Mouse (Mus musculus) WW6 (cell line): ENCODE measurements around the gene Tbc1d13.
"Not testable (repeated sequence)": the region's sequence is repeated elsewhere in the genome, so short reads cannot be mapped to it uniquely, and the experiment has no call there.

ENCODE experiments used
- DNase-seq: peaks from one replicate; pipeline ENCODE4 v3.0.0-alpha.2; 2013; ENCODE audit warnings: low read depth, low spot score

The Tbc1d13 gene

DNA sequence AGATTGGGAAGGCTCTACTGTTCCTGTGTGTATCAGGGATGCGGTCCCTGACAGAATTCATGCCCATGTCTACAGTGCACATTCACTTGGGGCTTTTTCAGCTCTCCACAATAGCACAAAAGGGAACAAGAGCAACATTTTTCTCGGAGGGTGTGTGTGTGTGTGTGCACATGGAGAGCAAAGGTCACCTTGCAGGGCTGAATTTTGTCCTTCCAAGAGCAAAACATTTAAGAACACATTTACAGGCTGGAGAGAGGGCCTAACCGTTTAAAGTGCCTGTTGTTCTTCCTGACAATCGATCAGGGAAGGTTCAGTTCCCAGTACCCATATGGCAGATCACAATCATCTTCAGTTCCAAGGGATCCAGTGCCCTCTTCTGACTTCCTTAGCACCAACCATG, 3.4 kb upstream of the Tbc1d13 start:
- DNase-seq = no peak

DNA sequence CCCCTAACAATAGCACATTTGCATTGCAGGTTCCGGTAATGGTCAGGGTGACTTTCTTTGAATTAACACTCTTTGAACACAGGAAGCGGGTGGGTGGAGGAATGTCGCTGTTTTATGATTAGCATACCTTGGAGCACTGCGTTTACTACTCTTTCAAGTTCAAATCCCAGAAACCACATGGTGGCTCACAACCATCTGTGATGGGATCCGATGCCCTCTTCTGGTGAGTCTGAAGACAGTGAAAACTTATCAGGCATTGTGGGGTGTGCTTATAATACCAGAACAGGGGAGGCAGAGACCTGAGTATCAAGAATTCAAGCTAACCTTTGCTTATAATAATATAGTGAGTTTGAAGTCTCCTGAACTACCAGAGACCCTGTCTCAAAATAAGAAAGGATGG, 2.3 kb upstream of the Tbc1d13 start:
- DNase-seq = not testable (repeated sequence)

DNA sequence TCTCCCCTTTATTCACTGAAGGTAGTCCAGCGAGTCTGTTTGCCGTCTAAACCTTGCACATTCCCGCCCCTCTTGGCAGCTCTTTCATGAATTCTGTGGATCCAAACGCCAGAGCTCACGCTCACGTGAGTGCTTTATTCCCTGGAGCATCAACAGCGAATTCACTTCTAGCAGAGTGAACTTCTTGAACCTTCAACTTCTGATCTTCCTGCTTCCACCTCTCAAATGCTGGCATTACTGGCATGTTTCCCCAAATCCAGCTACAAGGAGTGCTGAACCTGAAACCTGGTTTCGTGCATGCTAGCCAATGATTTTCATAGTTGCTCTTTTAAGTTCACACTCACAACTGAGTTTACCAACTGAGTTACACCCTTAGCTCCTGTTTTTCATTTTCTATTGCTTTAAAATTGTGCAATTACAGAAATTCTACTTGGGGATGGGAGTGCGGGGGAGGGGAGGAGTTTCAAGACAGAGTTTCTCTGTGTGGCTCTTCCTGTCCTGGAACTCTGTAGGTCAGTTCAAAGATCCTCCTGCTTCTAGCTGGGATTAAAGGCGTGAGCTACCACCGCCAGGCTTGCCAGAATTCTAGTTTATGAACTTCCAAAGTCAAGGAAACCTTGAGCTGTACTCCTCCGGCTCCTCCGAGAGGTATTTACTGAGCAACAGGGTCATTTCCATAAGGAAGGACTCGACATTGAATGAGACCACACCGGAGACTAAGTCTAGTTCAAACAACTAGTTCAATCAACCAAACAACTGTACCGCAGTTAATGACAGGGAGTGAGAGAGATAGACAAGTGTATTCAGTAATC, 539 bp upstream of the Tbc1d13 start:
- DNase-seq = no peak

DNA sequence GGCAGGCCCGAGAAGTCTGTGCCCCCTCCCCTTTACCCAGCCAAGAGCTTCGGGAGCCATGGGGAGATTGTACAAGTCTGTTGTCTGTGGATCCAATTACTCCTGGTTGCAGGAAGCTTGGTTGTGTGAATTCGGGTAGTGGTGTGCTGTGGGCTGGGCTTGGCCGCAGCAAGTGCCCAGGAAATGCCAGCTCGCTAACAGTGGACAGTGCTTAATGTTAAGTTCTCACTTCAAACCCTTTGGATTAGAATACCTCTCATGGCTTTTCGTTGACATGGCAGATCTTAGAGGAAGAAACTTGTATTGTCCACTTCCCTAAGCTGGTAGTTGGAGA, 799 bp downstream of the Tbc1d13 start:
- no peak for DNase-seq

DNA sequence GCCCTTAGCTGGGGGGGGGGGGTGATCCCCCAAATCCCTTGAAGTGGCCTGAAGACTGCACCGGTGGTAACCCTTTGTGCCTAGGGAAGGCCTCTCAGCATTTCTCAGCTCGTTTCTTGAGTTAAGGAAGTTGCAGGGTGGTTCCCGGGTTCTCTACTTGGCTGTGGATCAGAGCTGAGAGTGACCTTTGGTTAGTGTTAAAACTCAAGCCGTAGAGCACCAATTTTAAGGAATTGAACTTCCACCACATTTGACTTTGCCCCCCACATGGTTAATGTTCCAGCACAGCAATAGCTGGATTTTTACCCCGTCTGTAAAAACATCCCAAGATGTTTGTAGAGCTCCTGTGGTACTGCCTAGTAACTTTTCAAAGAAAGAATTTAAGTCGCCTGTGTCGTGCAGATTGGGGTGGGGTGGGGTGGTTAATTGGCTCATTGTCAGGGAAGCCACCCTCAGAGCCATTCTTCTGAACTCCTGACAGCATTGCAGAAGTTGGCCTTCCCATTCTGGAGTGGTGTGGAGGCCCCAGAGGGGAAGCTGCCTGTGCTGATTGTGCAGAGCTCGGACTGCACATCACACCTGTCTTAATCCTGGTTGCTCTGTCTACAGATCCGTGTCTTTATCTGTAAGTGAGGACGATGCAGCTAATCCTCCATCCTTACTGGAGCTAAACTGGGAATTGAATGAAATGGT, 1.5 kb downstream of the Tbc1d13 start:
- no peak for DNase-seq

DNA sequence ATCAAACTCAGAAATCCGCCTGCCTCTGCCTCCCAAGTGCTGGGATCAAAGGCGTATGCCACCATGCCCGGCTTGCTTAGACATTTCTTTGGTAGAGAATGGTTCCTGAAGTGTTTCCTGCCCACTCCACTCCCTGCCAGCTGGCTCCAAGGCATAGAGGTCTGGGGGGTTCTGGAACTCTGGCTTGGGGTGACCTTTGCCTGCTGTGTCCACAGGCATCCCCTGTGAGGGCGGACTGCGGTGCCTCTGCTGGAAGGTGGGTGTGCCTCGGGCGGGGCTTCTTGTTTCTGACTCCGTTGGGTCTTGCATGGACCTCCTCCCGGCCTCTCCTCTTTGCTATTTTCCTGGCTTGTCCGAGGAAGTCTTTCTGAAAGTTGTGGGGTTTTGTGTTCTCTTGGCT, 2.9 kb downstream of the Tbc1d13 start:
- DNase-seq = no peak

DNA sequence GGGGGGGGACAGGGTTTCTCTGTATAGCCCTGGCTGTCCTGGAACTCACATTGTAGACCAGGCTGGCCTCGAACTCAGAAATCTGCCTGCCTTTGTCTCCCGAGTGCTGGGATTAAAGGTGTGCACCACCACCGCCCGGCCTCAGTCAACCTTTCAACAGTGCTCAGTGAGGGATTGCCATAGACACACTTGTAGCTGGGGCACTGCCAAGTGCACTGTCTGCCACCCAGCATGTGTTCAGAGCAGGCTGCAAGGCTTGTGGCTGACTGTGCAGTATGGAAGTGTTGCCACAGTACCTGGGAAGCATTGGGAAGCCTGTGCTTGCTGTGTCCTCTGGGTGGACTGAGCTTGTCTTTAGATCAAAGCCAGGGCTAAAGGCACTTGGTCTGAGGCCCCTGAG, 6.5 kb downstream of the Tbc1d13 start:
- not testable (repeated sequence) for DNase-seq

DNA sequence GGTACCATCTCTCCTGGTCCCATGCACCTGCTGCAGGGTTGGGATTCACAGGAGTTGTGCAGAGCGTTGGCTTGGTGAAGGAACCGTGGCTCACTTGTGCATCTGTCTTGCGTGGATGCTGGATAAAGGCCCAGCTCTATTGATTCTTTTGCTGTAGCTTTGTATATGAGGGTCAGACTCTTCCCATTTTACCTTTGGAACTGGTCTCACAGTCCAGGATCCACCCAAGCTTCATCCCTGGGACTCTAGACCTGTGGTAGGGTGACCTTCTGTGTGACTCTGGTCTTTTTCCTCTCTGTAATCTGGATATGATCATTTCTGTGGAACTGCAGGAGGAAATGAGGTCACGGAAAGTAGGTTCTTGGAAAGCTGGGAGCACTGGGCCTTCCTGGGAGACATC, 10.9 kb downstream of the Tbc1d13 start:
- DNase-seq = no peak

DNA sequence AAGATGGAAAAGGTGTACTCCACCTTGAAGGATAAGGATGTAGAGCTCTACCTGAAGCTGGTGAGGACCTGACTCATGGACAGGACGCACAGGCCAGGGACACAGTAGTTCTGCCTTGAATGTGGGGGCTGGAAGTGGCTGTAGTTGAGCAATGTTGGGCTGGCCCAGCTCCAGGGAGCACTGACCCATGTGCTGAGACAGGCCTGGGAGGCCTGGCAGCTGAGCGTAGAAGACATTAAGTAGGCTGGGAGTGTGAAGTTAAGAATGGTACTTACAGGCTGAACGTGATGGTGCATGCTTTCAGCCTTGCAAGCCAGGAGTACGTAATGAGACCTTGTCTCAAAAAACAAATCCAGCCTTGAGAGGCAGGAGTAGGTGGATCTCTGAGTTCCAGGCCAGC, 13.9 kb downstream of the Tbc1d13 start:
- DNase-seq = no peak

DNA sequence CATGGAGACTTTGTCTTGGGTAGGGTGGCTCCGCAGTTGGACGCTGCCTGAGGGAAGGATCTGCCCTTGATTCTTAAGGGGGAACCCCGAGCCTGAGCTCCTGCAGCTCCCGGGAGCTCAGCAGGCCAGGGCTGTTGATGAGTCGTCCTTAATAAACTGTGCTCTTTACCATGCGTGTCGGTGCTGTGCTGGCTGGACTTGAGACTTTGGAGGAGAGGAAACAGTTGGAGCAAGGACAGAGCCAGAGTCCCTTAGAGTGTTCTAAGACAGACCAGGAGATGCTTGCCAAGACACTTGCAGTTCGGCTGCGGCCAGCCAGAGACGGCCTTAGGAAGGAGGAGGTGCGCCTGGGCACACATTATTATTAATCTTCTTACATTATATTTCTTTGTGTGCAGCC, 18.3 kb downstream of the Tbc1d13 start:
- DNase-seq = no peak

DNA sequence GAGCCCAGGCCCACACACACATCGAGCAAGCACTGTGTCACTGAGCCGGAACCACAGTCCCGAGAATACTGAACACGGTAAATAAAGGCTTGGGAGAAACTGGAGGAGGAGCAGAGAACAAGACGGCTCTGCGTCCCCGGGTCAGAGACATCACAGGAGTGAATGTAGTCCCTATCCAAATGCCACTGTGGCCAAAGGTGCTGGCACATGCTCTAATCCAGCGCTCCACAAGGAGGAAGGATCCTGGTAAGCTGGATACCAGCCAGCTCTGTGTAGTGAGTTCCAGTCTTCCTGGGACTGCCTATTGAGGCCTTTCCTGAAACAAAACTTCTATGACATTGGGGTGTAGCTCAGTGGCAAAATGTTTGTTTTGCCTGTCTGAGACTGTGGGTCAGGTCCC, 19.1 kb downstream of the Tbc1d13 start:
- no peak for DNase-seq

DNA sequence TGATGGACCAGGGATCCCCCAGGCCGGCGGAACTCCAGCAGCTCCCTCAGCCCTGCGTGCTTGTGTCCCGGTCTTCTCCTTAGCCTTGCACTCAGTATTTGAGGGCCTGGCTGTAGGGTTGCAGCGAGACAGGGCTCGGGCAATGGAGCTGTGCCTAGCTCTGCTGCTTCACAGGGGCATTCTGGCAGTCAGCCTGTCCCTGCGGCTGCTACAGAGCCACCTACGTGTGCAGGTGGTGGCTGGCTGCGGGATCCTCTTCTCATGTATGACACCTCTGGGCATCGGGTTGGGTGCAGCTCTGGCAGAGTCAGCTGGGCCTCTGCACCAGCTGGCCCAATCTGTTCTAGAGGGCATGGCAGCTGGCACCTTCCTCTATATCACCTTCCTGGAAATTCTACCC, 26.3 kb downstream of the Tbc1d13 start:
- not testable (repeated sequence) for DNase-seq

DNA sequence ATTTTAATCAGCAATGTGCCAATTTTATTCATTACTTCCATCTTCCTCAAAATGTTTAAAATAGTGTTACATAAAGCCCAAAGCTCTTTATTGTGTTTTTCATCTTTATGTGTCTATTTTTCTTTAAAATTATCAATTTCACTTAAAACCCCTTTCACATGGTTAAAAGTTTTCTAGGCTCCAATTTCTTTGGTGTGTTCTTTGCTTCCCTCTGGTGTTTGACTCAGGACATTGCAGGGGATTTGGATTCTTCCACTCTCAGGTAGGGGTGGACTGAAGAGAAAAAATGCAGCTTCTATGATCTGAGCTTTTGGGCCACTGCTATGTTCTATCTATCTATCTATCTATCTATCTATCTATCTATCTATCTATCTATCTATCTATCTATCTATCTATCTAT, 28.3 kb downstream of the Tbc1d13 start:
- no peak for DNase-seq

DNA sequence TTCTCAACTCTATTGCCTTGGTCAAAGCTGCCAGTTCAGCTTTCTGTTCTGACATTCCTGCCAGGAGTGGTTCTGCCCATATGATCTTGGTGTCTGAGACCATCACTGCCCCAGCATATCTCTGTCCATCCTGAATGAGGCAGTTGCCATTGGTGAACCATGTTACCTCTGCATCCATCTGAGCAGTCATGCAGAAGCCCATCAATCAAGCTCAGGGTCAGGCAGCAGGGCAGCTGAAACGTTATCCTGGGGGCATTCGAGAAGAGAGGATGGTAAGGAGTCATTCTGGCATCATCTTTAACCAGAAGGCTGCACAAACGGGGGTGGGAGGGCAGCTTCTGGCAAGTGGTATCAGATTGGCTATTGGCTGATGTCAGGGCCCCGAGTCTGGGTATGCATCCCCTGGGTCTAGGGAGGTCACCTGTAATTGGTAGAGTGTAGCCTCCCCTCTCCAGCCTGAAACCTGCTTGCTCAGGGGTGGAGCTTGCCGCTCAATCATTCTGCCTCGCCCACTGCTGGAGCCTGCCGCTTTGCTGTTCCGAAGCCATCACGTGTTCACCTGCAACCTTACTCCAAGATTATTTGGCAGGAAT, 30.9 kb downstream of the Tbc1d13 start:
- DNase-seq = no peak

DNA sequence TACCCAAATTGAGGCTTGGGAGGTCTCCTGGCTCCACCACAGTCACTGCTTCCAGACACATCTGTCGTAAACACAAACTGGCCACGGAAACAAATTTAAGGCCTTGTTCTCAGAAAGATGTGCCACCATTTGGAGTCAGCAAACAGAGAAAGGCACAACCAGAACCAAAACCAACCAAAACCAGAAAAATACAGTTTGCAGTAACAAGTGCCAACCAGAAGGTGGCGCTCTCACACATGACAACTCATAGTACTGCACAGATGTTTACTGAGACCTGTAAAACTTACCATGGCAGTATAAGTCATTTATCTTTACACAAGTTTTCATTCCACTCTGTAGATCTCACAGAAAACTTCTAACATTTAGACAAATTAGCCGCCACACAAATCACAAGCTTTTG, 33.1 kb downstream of the Tbc1d13 start:
- DNase-seq = no peak

DNA sequence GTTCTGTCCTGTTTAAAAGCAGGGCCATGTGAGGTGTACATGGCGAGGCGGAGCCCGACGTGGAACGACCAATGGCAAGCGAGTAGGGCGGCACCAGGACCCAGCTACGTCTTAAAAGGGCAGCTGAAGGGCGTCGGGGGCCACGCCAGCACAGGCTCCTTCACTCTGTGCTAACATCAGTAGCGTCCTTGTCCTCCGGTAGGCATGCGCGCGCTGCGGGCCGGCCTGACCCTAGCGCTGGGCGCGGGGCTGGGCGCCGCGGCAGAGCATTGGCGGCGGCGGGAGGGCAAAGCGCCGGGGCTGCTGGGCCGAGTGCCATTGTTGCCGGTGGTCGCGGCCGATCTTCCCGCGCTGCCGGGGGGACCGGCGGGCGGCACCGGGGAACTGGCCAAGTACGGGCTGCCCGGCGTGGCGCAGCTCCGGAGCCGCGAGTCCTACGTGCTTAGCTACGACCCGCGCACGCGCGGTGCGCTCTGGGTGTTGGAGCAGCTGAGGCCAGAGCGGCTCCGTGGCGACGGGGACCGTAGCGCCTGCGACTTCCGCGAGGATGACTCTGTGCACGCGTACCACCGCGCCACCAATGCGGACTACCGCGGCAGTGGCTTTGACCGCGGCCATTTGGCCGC, 37.9 kb downstream of the Tbc1d13 start, which contains the start of gene Endog:
TSS of gene Endog (plus strand) at position 123 of the 626 bp plus-strand sequence.
- DNase-seq = peak; percentile 58

DNA sequence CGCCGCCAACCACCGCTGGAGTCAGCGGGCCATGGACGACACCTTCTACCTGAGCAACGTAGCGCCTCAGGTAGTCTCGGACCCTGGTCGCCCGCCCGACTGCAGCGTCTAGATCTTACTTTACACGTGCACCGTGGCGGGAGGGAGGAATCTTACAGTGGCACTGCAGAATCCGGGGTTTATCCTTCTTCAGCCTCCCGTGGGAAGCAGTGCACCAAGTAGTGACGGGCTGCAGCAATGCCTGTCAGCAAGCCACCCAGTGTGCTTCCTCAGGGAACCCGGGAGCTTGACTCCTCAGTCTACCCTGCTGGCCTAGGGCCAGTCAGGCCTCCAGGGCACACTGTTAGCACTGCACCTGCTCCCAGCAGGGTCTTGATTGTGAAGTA, 38.4 kb downstream of the Tbc1d13 start:
- DNase-seq = no peak

DNA sequence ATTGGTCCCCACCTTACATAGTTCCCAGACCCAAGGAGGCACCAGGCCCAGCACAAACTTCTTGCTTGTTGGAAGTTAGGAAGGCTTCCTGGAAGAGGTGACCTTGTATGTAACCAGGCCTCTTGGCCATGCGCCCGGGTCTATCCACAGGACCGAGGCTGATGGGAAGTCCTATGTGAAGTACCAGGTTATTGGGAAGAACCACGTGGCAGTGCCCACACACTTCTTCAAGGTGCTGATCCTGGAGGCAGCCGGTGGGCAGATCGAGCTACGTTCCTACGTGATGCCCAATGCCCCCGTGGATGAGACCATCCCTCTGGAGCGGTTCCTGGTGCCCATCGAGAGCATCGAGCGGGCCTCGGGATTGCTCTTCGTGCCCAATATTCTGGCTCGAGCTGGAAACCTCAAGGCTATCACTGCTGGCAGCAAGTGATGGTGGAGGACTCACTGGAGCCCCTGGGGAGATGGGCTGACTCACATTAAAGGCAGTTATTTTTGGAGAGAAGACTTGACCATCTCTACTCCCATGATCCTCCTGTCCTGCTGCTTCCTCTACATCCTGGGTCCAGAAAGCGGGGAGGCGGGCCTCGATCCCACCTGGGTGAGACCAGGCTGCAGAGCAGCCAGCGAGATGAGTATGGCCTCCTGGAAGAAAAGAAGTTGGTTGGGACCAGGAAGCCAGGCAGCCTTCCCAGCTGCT, 40.1 kb downstream of the Tbc1d13 start:
- DNase-seq = no peak

DNA sequence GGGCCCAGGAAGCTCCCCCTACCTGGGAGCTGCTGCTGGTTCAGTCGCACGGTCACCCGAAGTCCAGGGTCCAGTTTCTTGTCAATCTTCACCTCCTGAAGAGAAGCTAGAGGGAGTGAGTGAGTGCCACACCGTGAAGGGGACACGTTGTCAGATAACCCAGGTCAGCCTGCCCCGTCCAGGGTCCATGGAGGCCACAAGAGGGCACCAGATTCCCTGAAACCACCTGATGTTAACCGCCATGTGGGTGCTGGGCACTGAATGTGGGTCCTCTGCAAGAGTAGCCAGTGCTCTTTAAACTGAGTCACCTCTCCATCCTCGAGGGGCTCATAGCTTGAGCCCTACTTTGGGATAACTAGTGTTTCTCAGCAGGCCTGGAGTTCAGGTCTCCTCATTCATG, 42.4 kb downstream of the Tbc1d13 start:
- no peak for DNase-seq

DNA sequence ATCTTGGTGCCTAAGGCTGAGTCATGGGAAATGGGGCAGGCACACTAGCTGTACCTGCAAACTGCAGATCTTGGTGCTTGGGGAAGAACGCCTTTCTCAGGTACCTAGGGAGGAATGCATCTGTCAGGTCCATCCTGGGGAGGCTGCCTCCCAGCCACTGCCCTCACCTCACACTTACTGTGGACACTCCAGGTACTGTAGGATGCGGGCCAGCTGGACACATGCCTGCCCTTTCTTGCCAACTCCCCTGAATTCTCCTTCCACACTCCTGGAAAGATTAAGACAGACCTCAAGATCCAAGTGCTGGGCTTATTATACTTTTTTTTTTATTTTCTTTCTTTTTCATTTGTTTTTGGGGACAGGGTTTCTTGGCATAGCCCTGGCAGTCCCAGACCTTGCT, 43.0 kb downstream of the Tbc1d13 start:
- no peak for DNase-seq

DNA sequence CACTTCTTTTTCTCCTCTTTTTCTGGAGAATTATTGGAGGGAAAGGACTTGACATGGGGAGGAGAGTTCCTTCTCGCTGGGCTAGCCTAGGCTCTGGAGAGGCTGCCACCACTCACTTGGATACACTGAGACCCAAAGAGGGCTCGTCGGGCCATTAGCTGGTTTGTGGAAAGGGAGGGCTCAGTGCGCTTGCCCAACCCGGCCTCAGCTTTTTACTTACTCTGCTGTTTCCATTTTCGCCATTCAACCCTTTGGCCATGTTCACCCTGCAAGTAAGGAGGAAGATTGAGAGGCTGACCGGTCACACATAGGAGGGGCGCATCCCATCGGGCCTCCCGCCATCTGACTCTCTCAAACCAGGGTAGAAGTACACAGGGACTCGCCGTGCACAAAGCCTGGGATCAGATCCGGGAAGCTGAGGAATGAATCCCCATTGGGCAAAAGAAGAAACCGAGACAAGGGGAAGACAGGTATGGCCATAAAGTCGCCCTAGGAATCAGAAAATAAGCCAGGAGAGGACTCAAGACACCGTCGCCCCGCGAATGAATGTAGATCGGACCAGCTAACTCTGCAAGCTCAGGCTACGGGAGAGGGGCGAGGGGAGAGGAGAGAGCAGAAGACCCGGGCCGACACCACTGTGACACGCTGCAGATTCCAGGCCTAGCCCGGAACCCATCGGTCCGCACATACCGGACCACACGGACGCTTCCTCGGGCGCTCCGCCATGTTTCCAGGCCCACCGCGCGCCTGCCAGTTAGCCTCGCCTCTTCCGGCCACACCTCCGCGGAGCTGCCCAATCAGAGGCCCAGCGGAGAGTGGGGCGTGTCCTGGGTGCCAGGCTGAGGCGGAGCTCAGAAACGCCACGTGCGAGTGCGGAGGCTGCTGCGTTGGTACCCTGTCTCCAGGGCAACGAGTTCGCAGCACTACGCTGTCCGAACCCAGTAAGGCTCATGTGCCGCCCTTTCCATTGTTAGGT, 44.4 kb downstream of the Tbc1d13 start, which contains the start of gene Spout1:
TSS of gene Spout1 (minus strand) at position 760 of the 976 bp plus-strand sequence.
- DNase-seq = peak; percentile 94
